ENCODE assay signal across 7 mouse cellular contexts in genomic region chr1:172147835-172148278, GRCm38 (mm10). TPM values are rescaled to one million over a fixed set of nuclear protein-coding genes. Genes with fewer than 3 reads are reported as not detected.
A peak's percentile ranks its signal among the peaks of the same experiment; 100 is the strongest.
DNase-seq lines count a peak whose midpoint lies in the region; ATAC-seq lines count a peak whose summit lies in the region.

Dcaf8 (plus strand) TSS chr1:172148084.

- peak within 1 kb of the TSS; percentile 76 for H3K4me3 ChIP-seq in intestine, embryonic 16.5 days (ENCODE audit: low read length)
- H3K4me3 ChIP-seq in midbrain, embryonic 11.5 days (ENCODE audit: low read depth, low read length): peak within 1 kb of the TSS; percentile 80

- intact Hi-C loops in left cerebral cortex, postnatal 36 days (cut with DNase I): loop anchor here (1.0 to 5.0 kb wide), 3 partner anchors 59 to 219 kb away; partner anchors contain the start of gene Pea15a

- peak; percentile 97 for DNase-seq in adrenal gland, adult 8-10 months
- peak; percentile 97 for DNase-seq in embryo, embryonic 9.5 days (ENCODE audit: extremely low spot score)
- DNase-seq in gastrocnemius, postnatal 4 days (ENCODE audit: low spot score in 2 of 2): peak; percentile 97 to 98
- peak; percentile 96 to 97 for DNase-seq in left cerebral cortex, postnatal 36 days (ENCODE audit: low spot score in 2 of 2)
- DNase-seq in midbrain, embryonic 11.5 days (ENCODE audit: low spot score, missing footprints): peak; percentile 99
- peak; percentile 98 for DNase-seq in skeletal muscle tissue, adult 2 months (ENCODE audit: low read depth, low spot score)

- WGBS in intestine, embryonic 16.5 days: 0% methylated on average over 41 of the region's 42 CpGs
- under 1% methylated on average over 42 of the region's 42 CpGs for WGBS in midbrain, embryonic 11.5 days

- peaks cover 9% of the 10 kb centered on the region; the same call in 1 of the 2 replicates for H3K36me3 ChIP-seq in intestine, embryonic 16.5 days (ENCODE audit: control insufficient read depth, insufficient read depth, low read length)
- H3K36me3 ChIP-seq in midbrain, embryonic 11.5 days (ENCODE audit: control insufficient read depth, insufficient read depth, low read length): peaks cover 2% of the 10 kb centered on the region; the same call in 1 of the 2 replicates

- peak; percentile 99 for ATAC-seq in intestine, embryonic 16.5 days
- peak; percentile 99 for ATAC-seq in midbrain, embryonic 11.5 days (ENCODE audit: low FRiP score)

- H3K27ac ChIP-seq in intestine, embryonic 16.5 days (ENCODE audit: low read length): peak within 1 kb of the TSS; percentile 90
- H3K27ac ChIP-seq in midbrain, embryonic 11.5 days (ENCODE audit: low read depth, low read length): peak within 1 kb of the TSS; percentile 84

- peak within 1 kb of the TSS; percentile 93 for H3K9ac ChIP-seq in intestine, embryonic 16.5 days (ENCODE audit: low read depth, low read length)
- peak within 1 kb of the TSS; percentile 97 for H3K9ac ChIP-seq in midbrain, embryonic 11.5 days (ENCODE audit: low read length)

- no peaks in the 10 kb centered on the region for H3K27me3 ChIP-seq in intestine, embryonic 16.5 days (replicated peaks; ENCODE audit: control insufficient read depth, insufficient read depth, low read length)
- no peaks in the 10 kb centered on the region for H3K27me3 ChIP-seq in midbrain, embryonic 11.5 days (ENCODE audit: control insufficient read depth, insufficient read depth, low read length)

- no peaks in the 10 kb centered on the region for H3K9me3 ChIP-seq in intestine, embryonic 16.5 days (ENCODE audit: control insufficient read depth, low read length)
- no peaks in the 10 kb centered on the region for H3K9me3 ChIP-seq in midbrain, embryonic 11.5 days (ENCODE audit: control insufficient read depth, low read length)

- H3K4me1 ChIP-seq in intestine, embryonic 16.5 days (ENCODE audit: control insufficient read depth, insufficient read depth, low read length): peaks cover 9% of the 10 kb centered on the region; the same call in 1 of the 2 replicates
- H3K4me1 ChIP-seq in midbrain, embryonic 11.5 days (ENCODE audit: control insufficient read depth, insufficient read depth, low read length): peaks cover 6% of the 10 kb centered on the region

- peak within 1 kb of the TSS; percentile 66 for H3K4me2 ChIP-seq in intestine, embryonic 16.5 days (ENCODE audit: low read depth, low read length)
- H3K4me2 ChIP-seq in midbrain, embryonic 11.5 days: peak within 1 kb of the TSS; percentile 52

RNA-seq across cellular contexts. Expression of gene Dcaf8, which starts in this region (rescaled TPM):
- 100 to 1,000 TPM; 141 to 189 (median 156) TPM for total RNA-seq in adrenal gland, adult 8-10 months (2022)
- 100 to 1,000 TPM; 139 to 169 TPM for total RNA-seq in gastrocnemius, postnatal 4 days (2021)
- 93.2 and 102 TPM in 2 replicates for polyA plus RNA-seq in intestine, embryonic 16.5 days (2015; fragmentation: Nextera tagmentation; extraction: Ambion mirVana)
- total RNA-seq in left cerebral cortex, postnatal 36 days (2021): 100 to 1,000 TPM; 113 to 124 TPM
- polyA plus RNA-seq in midbrain, embryonic 11.5 days (2014; fragmentation: Nextera tagmentation; extraction: Ambion mirVana): 93.9 and 100.0 TPM in 2 replicates

Comparison
In these comparisons a context has a peak if more than half of its experiments do, and no peak if none do; other contexts are left out.
1. Peak in every context shown above with its lines: DNase-seq, ATAC-seq, H3K4me3 ChIP-seq and H3K27ac ChIP-seq.